In the genomic region with DNA sequence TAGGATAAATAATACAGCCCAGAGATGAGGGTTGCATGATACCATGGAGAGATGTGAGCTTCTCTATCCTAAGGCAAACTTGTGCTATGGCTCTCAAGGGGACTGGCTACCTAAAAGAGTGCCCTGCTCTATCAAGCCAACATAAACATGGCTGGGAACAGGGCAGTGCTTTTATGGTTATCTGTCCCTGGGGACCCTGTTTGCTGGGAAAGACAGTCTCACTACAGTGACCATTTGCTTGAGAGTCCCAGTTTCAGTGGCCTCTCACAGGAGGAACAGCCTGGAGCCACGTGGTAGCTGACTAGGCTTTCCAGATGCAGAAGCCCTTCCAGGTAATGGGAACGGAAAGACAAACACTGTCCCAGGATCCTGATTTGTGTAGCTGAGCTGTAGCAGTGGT, we compare ENCODE assay signal across 32 mouse cellular contexts. TPM values are rescaled to one million over a fixed set of nuclear protein-coding genes. Genes with fewer than 3 reads are reported as not detected.
DNase-seq lines count a peak whose midpoint lies in the region; ATAC-seq lines count a peak whose summit lies in the region.
"Had no signal": no experiment of that assay in that cellular context is flagged by ENCODE, and none has a peak within 500 bp of the region (broad histone marks: within the 10 kb centered on the region; RNA-seq: fewer than 3 reads in every experiment).

No protein-coding gene starts in this region.

- 65% methylated on average over 2 of the region's 2 CpGs for WGBS in neural tube, embryonic 14.5 days

- intact Hi-C loops in heart, postnatal 36 days (cut with DNase I) = no loop called here

- H3K4me3 ChIP-seq in neural tube, embryonic 14.5 days (ENCODE audit: low read depth, low read length) = no peak overlapping the region
- H3K4me3 ChIP-seq: embryonic facial prominence, embryonic 13.5 days; forebrain, embryonic 10.5 days; forebrain, embryonic 13.5 days; heart, embryonic 12.5 days; heart, embryonic 15.5 days had no signal

- ATAC-seq in neural tube, embryonic 14.5 days (ENCODE audit: low read depth) = 0 out of 2 replicates have a peak, but pooled peaks have one; percentile 24
- ATAC-seq: forebrain, embryonic 13.5 days; forebrain, embryonic 16.5 days; hindbrain, postnatal 0 days; inflammation-experienced regulatory T-cells, adult 6 months; intestine, postnatal 0 days; Patski had no signal

- H3K4me2 ChIP-seq in neural tube, embryonic 14.5 days (ENCODE audit: low read depth, low read length) = no peak overlapping the region
- H3K4me2 ChIP-seq: embryonic facial prominence, embryonic 13.5 days; forebrain, embryonic 13.5 days; heart, embryonic 12.5 days; heart, embryonic 15.5 days; hindbrain, embryonic 14.5 days had no signal

- no peaks in the 10 kb centered on the region for H3K36me3 ChIP-seq in neural tube, embryonic 14.5 days (ENCODE audit: control insufficient read depth, insufficient read depth, low read length)
- H3K36me3 ChIP-seq: embryonic facial prominence, embryonic 13.5 days; forebrain, embryonic 10.5 days; heart, embryonic 12.5 days; heart, embryonic 15.5 days had no signal

- no peaks in the 10 kb centered on the region for H3K4me1 ChIP-seq in neural tube, embryonic 14.5 days (ENCODE audit: control insufficient read depth, insufficient read depth, low read length)
- H3K4me1 ChIP-seq: embryonic facial prominence, embryonic 13.5 days; forebrain, embryonic 10.5 days; forebrain, embryonic 13.5 days; heart, embryonic 12.5 days; heart, embryonic 15.5 days had no signal

- no peak overlapping the region for H3K27ac ChIP-seq in neural tube, embryonic 14.5 days (ENCODE audit: low read depth, low read length)
- H3K27ac ChIP-seq: embryonic facial prominence, embryonic 13.5 days; forebrain, embryonic 10.5 days; forebrain, embryonic 13.5 days; heart, embryonic 15.5 days; hindbrain, embryonic 14.5 days; hindbrain, postnatal 0 days had no signal

- no peaks in the 10 kb centered on the region for H3K9me3 ChIP-seq in neural tube, embryonic 14.5 days (ENCODE audit: control insufficient read depth, low read length)
- H3K9me3 ChIP-seq: embryonic facial prominence, embryonic 13.5 days; forebrain, embryonic 10.5 days; forebrain, embryonic 13.5 days; heart, embryonic 12.5 days; heart, embryonic 15.5 days had no signal

- H3K27me3 ChIP-seq in neural tube, embryonic 14.5 days (ENCODE audit: control insufficient read depth, insufficient read depth, low read length) = no peaks in the 10 kb centered on the region
- H3K27me3 ChIP-seq: embryonic facial prominence, embryonic 13.5 days; forebrain, embryonic 13.5 days; heart, embryonic 12.5 days; heart, embryonic 15.5 days had no signal

- H3K9ac ChIP-seq in neural tube, embryonic 14.5 days (replicated peaks; ENCODE audit: low read depth, low read length) = no peak overlapping the region
- H3K9ac ChIP-seq: embryonic facial prominence, embryonic 13.5 days; forebrain, embryonic 13.5 days; heart, embryonic 12.5 days; heart, embryonic 15.5 days; hindbrain, embryonic 14.5 days had no signal

- DNase-seq in embryo, embryonic 10 days (ENCODE audit: low spot score) = peak; percentile 7
- DNase-seq in embryo, embryonic 9.5 days (ENCODE audit: extremely low spot score) = no peak
- DNase-seq in heart, adult 11 months = peak; percentile 91
- DNase-seq in heart, postnatal 36 days = no peak
- DNase-seq in neural tube, embryonic 10.5 days (ENCODE audit: extremely low spot score, low spot score) = no peak
- DNase-seq: adrenal gland, postnatal 10 days; adrenal gland, postnatal 36 days; cerebellum, adult 18-20 months; cerebellum, adult 9-10 months; cerebellum, postnatal 14 days; gastrocnemius, postnatal 10 days; gastrocnemius, postnatal 36 days; kidney, adult 2 months had no signal

RNA-seq across cellular contexts. Expression of a gene that starts 10.4 kb away (rescaled TPM):
- total RNA-seq in heart, postnatal 36 days (2021) = not detected
- polyA plus RNA-seq in neural tube, embryonic 14.5 days (2014; fragmentation: Nextera tagmentation; extraction: Ambion mirVana) = not detected in 2 replicates
- total RNA-seq: adrenal gland, adult 18-20 months; adrenal gland, postnatal 10 days; adrenal gland, postnatal 36 days; ES-E14; gastrocnemius, adult 18-20 months; gastrocnemius, postnatal 10 days; gastrocnemius, postnatal 36 days; granulocyte monocyte progenitor cell, adult 5-6 weeks; heart, adult 8-10 months; heart, postnatal 25 days; hindbrain, postnatal 0 days had no signal
- polyA plus RNA-seq: embryonic facial prominence, embryonic 13.5 days; forebrain, embryonic 10.5 days; forebrain, embryonic 13.5 days; forebrain, embryonic 16.5 days; heart, embryonic 12.5 days; heart, embryonic 15.5 days; hindbrain, embryonic 11.5 days; hindbrain, embryonic 14.5 days; hindbrain, postnatal 0 days; inflammation-experienced regulatory T-cells, adult 6 months; intestine, postnatal 0 days; kidney, adult 2 months; Patski had no signal

RNA-seq across cellular contexts. Expression of a gene that starts 18.8 kb away (rescaled TPM):
- total RNA-seq in heart, postnatal 36 days (2021) = not detected
- not detected in 2 replicates for polyA plus RNA-seq in neural tube, embryonic 14.5 days (2014; fragmentation: Nextera tagmentation; extraction: Ambion mirVana)
- total RNA-seq: adrenal gland, adult 18-20 months; adrenal gland, postnatal 10 days; adrenal gland, postnatal 36 days; ES-E14; gastrocnemius, adult 18-20 months; gastrocnemius, postnatal 10 days; gastrocnemius, postnatal 36 days; granulocyte monocyte progenitor cell, adult 5-6 weeks; heart, adult 8-10 months; heart, postnatal 25 days; hindbrain, postnatal 0 days had no signal
- polyA plus RNA-seq: embryonic facial prominence, embryonic 13.5 days; forebrain, embryonic 10.5 days; forebrain, embryonic 13.5 days; forebrain, embryonic 16.5 days; heart, embryonic 12.5 days; heart, embryonic 15.5 days; hindbrain, embryonic 11.5 days; hindbrain, embryonic 14.5 days; hindbrain, postnatal 0 days; inflammation-experienced regulatory T-cells, adult 6 months; intestine, postnatal 0 days; kidney, adult 2 months; Patski had no signal

RNA-seq across cellular contexts. Expression of a gene that starts 21.5 kb away (rescaled TPM):
- not detected for total RNA-seq in heart, postnatal 36 days (2021)
- polyA plus RNA-seq in neural tube, embryonic 14.5 days (2014; fragmentation: Nextera tagmentation; extraction: Ambion mirVana) = not detected in 2 replicates
- total RNA-seq: adrenal gland, adult 18-20 months; adrenal gland, postnatal 10 days; adrenal gland, postnatal 36 days; ES-E14; gastrocnemius, adult 18-20 months; gastrocnemius, postnatal 10 days; granulocyte monocyte progenitor cell, adult 5-6 weeks; heart, postnatal 25 days; hindbrain, postnatal 0 days had no signal
- polyA plus RNA-seq: embryonic facial prominence, embryonic 13.5 days; forebrain, embryonic 10.5 days; forebrain, embryonic 13.5 days; forebrain, embryonic 16.5 days; heart, embryonic 12.5 days; heart, embryonic 15.5 days; hindbrain, embryonic 11.5 days; hindbrain, embryonic 14.5 days; hindbrain, postnatal 0 days; inflammation-experienced regulatory T-cells, adult 6 months; intestine, postnatal 0 days; kidney, adult 2 months; Patski had no signal

RNA-seq across cellular contexts. Expression of a gene that starts 21.6 kb away (rescaled TPM):
- total RNA-seq in heart, postnatal 36 days (2021) = under 1 TPM; 0.28 to 0.68 TPM
- 0.19 TPM in 1 of 2 replicates, not detected in the other for polyA plus RNA-seq in neural tube, embryonic 14.5 days (2014; fragmentation: Nextera tagmentation; extraction: Ambion mirVana)
- total RNA-seq: ES-E14; granulocyte monocyte progenitor cell, adult 5-6 weeks had no signal
- polyA plus RNA-seq: forebrain, embryonic 10.5 days; forebrain, embryonic 13.5 days; forebrain, embryonic 16.5 days; heart, embryonic 12.5 days; inflammation-experienced regulatory T-cells, adult 6 months; Patski had no signal

RNA-seq across cellular contexts. Expression of a gene that starts 33.3 kb away (rescaled TPM):
- total RNA-seq in heart, postnatal 36 days (2021) = not detected
- not detected in 2 replicates for polyA plus RNA-seq in neural tube, embryonic 14.5 days (2014; fragmentation: Nextera tagmentation; extraction: Ambion mirVana)
- total RNA-seq: adrenal gland, adult 18-20 months; adrenal gland, postnatal 10 days; adrenal gland, postnatal 36 days; ES-E14; gastrocnemius, adult 18-20 months; gastrocnemius, postnatal 10 days; gastrocnemius, postnatal 36 days; granulocyte monocyte progenitor cell, adult 5-6 weeks; heart, adult 8-10 months; heart, postnatal 25 days; hindbrain, postnatal 0 days had no signal
- polyA plus RNA-seq: embryonic facial prominence, embryonic 13.5 days; forebrain, embryonic 10.5 days; forebrain, embryonic 13.5 days; forebrain, embryonic 16.5 days; heart, embryonic 12.5 days; heart, embryonic 15.5 days; hindbrain, embryonic 11.5 days; hindbrain, embryonic 14.5 days; hindbrain, postnatal 0 days; inflammation-experienced regulatory T-cells, adult 6 months; intestine, postnatal 0 days; kidney, adult 2 months; Patski had no signal

Comparison
In these comparisons a context has a peak if more than half of its experiments do, and no peak if none do; other contexts are left out.
1. DNase-seq: peak in embryo, embryonic 10 days (single experiment) and heart, adult 11 months (single experiment); none in embryo, embryonic 9.5 days (single experiment), heart, postnatal 36 days (0 of 2) and neural tube, embryonic 10.5 days (single experiment).